ENCODE assay signal across 12 mouse cellular contexts in genomic region chr4:119970166-119970565, GRCm38 (mm10).
DNase-seq lines count a peak whose midpoint lies in the region; ATAC-seq and TF ChIP-seq lines count a peak whose summit lies in the region.
"Had no signal": no experiment of that assay in that cellular context is flagged by ENCODE, and none has a peak within 500 bp of the region (broad histone marks: within the 10 kb centered on the region; RNA-seq: fewer than 3 reads in every experiment).

No protein-coding gene starts in this region.

- DNase-seq in brain, embryonic 18.5 days (ENCODE audit: low read depth, low spot score), result peak; percentile 64
- peak; percentile 84 for DNase-seq in forebrain, postnatal 0 days
- DNase-seq in layer of hippocampus, adult 8-10 months (ENCODE audit: low spot score in 2 of 2), result peak; percentile 74 to 76
- peak; percentile 22 for DNase-seq in midbrain, postnatal 0 days (ENCODE audit: low spot score)
- DNase-seq in gastrocnemius, postnatal 14 days, result no peak
- DNase-seq in adipocyte (ENCODE audit: low spot score), result no peak
- DNase-seq: cerebellum, adult 2 months; kidney, adult 18-20 months; liver; thymus, postnatal 25 days had no signal

- no peaks in the 10 kb centered on the region for H3K36me3 ChIP-seq in forebrain, postnatal 0 days (ENCODE audit: insufficient read depth)
- no peaks in the 10 kb centered on the region for H3K36me3 ChIP-seq in midbrain, postnatal 0 days (ENCODE audit: insufficient read depth, low read length)
- no peaks in the 10 kb centered on the region for H3K36me3 ChIP-seq in intestine, embryonic 15.5 days
- no peaks in the 10 kb centered on the region for H3K36me3 ChIP-seq in liver, embryonic 12.5 days

- H3K27ac ChIP-seq in forebrain, postnatal 0 days (ENCODE audit: low read depth, low read length), result peak overlapping the region; percentile 90
- H3K27ac ChIP-seq in midbrain, postnatal 0 days (ENCODE audit: low read depth, low read length), result peak overlapping the region; percentile 49
- H3K27ac ChIP-seq in intestine, embryonic 15.5 days, result no peak overlapping the region
- no peak overlapping the region for H3K27ac ChIP-seq in liver, embryonic 12.5 days

- TF ChIP-seq CTCF in forebrain, postnatal 0 days (IDR thresholded peaks at IDR 0.05; ENCODE audit: low read depth), result no peak
- TF ChIP-seq CTCF in midbrain, postnatal 0 days (IDR thresholded peaks at IDR 0.05), result no peak

- H3K9ac ChIP-seq in forebrain, postnatal 0 days, result peak overlapping the region; percentile 34
- no peak overlapping the region for H3K9ac ChIP-seq in midbrain, postnatal 0 days (replicated peaks; ENCODE audit: low read length, poor library complexity, severe bottlenecking)
- no peak overlapping the region for H3K9ac ChIP-seq in intestine, embryonic 15.5 days
- no peak overlapping the region for H3K9ac ChIP-seq in liver, embryonic 12.5 days

- H3K4me1 ChIP-seq in forebrain, postnatal 0 days (ENCODE audit: insufficient read depth), result peaks cover 32% of the 10 kb centered on the region
- peaks cover 11% of the 10 kb centered on the region; the same call in 1 of the 2 replicates for H3K4me1 ChIP-seq in midbrain, postnatal 0 days (ENCODE audit: insufficient read depth, low read length)
- peaks cover 13% of the 10 kb centered on the region for H3K4me1 ChIP-seq in intestine, embryonic 15.5 days (replicated peaks)
- H3K4me1 ChIP-seq in liver, embryonic 12.5 days, result peaks cover 3% of the 10 kb centered on the region; the same call in 1 of the 2 replicates

- WGBS in forebrain, postnatal 0 days, result 11% methylated on average over 9 of the region's 9 CpGs
- 33% methylated on average over 9 of the region's 9 CpGs for WGBS in midbrain, postnatal 0 days
- WGBS in intestine, embryonic 15.5 days, result 51% methylated on average over 9 of the region's 9 CpGs
- 49% methylated on average over 9 of the region's 9 CpGs for WGBS in liver, embryonic 12.5 days (ENCODE audit: insufficient replicate concordance)

- no peak overlapping the region for H3K4me2 ChIP-seq in forebrain, postnatal 0 days (ENCODE audit: low read depth)
- H3K4me2 ChIP-seq in midbrain, postnatal 0 days (ENCODE audit: low read depth, low read length, poor library complexity, severe bottlenecking), result no peak overlapping the region
- no peak overlapping the region for H3K4me2 ChIP-seq in intestine, embryonic 15.5 days (replicated peaks)
- H3K4me2 ChIP-seq in liver, embryonic 12.5 days, result no peak overlapping the region

- peak; percentile 85 for ATAC-seq in forebrain, postnatal 0 days
- ATAC-seq in midbrain, postnatal 0 days (ENCODE audit: low FRiP score), result peak; percentile 6; the same call in 1 of the 2 replicates
- no peak for ATAC-seq in intestine, embryonic 15.5 days
- ATAC-seq in liver, embryonic 12.5 days, result no peak

- no peak overlapping the region for H3K4me3 ChIP-seq in forebrain, postnatal 0 days (ENCODE audit: low read depth, low read length)
- no peak overlapping the region for H3K4me3 ChIP-seq in midbrain, postnatal 0 days (ENCODE audit: low read depth, low read length)
- no peak overlapping the region for H3K4me3 ChIP-seq in intestine, embryonic 15.5 days (replicated peaks)
- H3K4me3 ChIP-seq in liver, embryonic 12.5 days, result no peak overlapping the region

- no peaks in the 10 kb centered on the region for H3K27me3 ChIP-seq in forebrain, postnatal 0 days (ENCODE audit: insufficient read depth, low read length)
- H3K27me3 ChIP-seq in midbrain, postnatal 0 days (ENCODE audit: insufficient read depth, low read length), result no peaks in the 10 kb centered on the region
- 0 out of 2 replicates have a peak, but pooled peaks cover 3% of the 10 kb centered on the region for H3K27me3 ChIP-seq in intestine, embryonic 15.5 days (replicated peaks)
- 0 out of 2 replicates have a peak, but pooled peaks cover 7% of the 10 kb centered on the region for H3K27me3 ChIP-seq in liver, embryonic 12.5 days (replicated peaks)

- intact Hi-C loops in gastrocnemius, postnatal 14 days (cut with DNase I; ENCODE audit: low total_unique reads), result no loop called here

- no peaks in the 10 kb centered on the region for H3K9me3 ChIP-seq in forebrain, postnatal 0 days (ENCODE audit: low read length)
- no peaks in the 10 kb centered on the region for H3K9me3 ChIP-seq in midbrain, postnatal 0 days (ENCODE audit: low read length)
- H3K9me3 ChIP-seq in intestine, embryonic 15.5 days, result no peaks in the 10 kb centered on the region
- H3K9me3 ChIP-seq in liver, embryonic 12.5 days (replicated peaks), result no peaks in the 10 kb centered on the region

Comparison
In these comparisons a context has a peak if more than half of its experiments do, and no peak if none do; other contexts are left out.
1. DNase-seq: peak in brain, embryonic 18.5 days (single experiment), forebrain, postnatal 0 days (single experiment), layer of hippocampus, adult 8-10 months (2 of 2) and midbrain, postnatal 0 days (single experiment); none in gastrocnemius, postnatal 14 days (single experiment) and adipocyte (single experiment).
2. ATAC-seq: peak in forebrain, postnatal 0 days (single experiment) and midbrain, postnatal 0 days (single experiment); none in intestine, embryonic 15.5 days (single experiment) and liver, embryonic 12.5 days (single experiment).
3. H3K27ac ChIP-seq: peak in forebrain, postnatal 0 days (single experiment) and midbrain, postnatal 0 days (single experiment); none in intestine, embryonic 15.5 days (single experiment) and liver, embryonic 12.5 days (single experiment).